Mouse (Mus musculus): ENCODE data around the gene Gm3646.

GRCm38 (mm10) chr1:39760181-39760715, 44.9 kb downstream of the Gm3646 start:
- TF ChIP-seq CTCF (IDR thresholded peaks at IDR 0.05; ENCODE audit: low read depth) (no peak), EP300 (IDR thresholded peaks at IDR 0.05; ENCODE audit: low read depth) (no peak)

Data from liver, postnatal 0 days (tissue).